In the genomic region with DNA sequence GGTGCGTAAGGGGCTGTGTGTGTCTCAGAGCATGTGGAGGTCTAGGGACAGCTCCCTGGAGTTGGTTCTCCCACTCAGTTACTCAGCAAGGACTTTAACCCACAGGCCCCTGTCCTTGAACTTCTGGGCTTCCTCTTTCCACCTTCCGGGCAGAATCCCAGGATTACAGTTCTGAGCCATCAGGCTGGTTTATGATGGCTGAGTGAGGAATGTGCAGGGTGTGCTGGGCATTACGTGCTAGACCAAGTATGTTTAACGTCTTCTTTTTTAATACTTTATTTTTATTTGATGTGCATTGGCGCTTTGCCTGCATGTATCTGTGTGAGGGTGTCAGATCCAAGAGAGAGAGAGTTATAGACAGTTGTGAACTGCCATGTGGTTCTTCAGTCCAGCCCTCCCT, we compare ENCODE assay signal across 27 mouse cellular contexts. TPM values are rescaled to one million over a fixed set of nuclear protein-coding genes. Genes with fewer than 3 reads are reported as not detected.
DNase-seq lines count a peak whose midpoint lies in the region; ATAC-seq and TF ChIP-seq lines count a peak whose summit lies in the region.
"Had no signal": no experiment of that assay in that cellular context is flagged by ENCODE, and none has a peak within 500 bp of the region (broad histone marks: within the 10 kb centered on the region; RNA-seq: fewer than 3 reads in every experiment).

No protein-coding gene starts in this region.

- H3K27me3 ChIP-seq in stomach, embryonic 16.5 days (ENCODE audit: control insufficient read depth, insufficient read depth, low read length) = no peaks in the 10 kb centered on the region
- no peaks in the 10 kb centered on the region for H3K27me3 ChIP-seq in stomach, postnatal 0 days (ENCODE audit: control insufficient read depth, insufficient read depth, low read length)
- H3K27me3 ChIP-seq: embryonic facial prominence, embryonic 15.5 days; heart, embryonic 15.5 days; hindbrain, embryonic 15.5 days; midbrain, embryonic 13.5 days; neural tube, embryonic 13.5 days had no signal

- H3K9ac ChIP-seq in stomach, embryonic 16.5 days (ENCODE audit: low read length) = no peak overlapping the region
- no peak overlapping the region for H3K9ac ChIP-seq in stomach, postnatal 0 days (ENCODE audit: low read length)
- H3K9ac ChIP-seq: embryonic facial prominence, embryonic 15.5 days; forebrain, postnatal 0 days; heart, embryonic 15.5 days; hindbrain, embryonic 15.5 days; liver, embryonic 14.5 days; midbrain, embryonic 13.5 days; neural tube, embryonic 13.5 days had no signal

- no peaks in the 10 kb centered on the region for H3K9me3 ChIP-seq in stomach, embryonic 16.5 days (replicated peaks; ENCODE audit: control insufficient read depth, low read length)
- H3K9me3 ChIP-seq in stomach, postnatal 0 days (ENCODE audit: control insufficient read depth, low read length) = no peaks in the 10 kb centered on the region
- H3K9me3 ChIP-seq: embryonic facial prominence, embryonic 15.5 days; heart, embryonic 15.5 days; hindbrain, embryonic 15.5 days; midbrain, embryonic 13.5 days; neural tube, embryonic 13.5 days had no signal

- H3K4me1 ChIP-seq in stomach, embryonic 16.5 days (ENCODE audit: control insufficient read depth, insufficient read depth, low read length) = no peaks in the 10 kb centered on the region
- no peaks in the 10 kb centered on the region for H3K4me1 ChIP-seq in stomach, postnatal 0 days (replicated peaks; ENCODE audit: control insufficient read depth, insufficient read depth)
- H3K4me1 ChIP-seq: embryonic facial prominence, embryonic 15.5 days; heart, embryonic 15.5 days had no signal

- no peak for DNase-seq in gastrocnemius, adult 2 months
- no peak for DNase-seq in gastrocnemius, postnatal 36 days
- DNase-seq in stomach, postnatal 0 days (ENCODE audit: low spot score) = no peak
- peak; percentile 70 for DNase-seq in adrenal gland, postnatal 14 days
- DNase-seq in kidney, postnatal 4 days = no peak
- no peak for DNase-seq in kidney, postnatal 10 days
- no peak for DNase-seq in left cerebral cortex, postnatal 36 days (ENCODE audit: low spot score in 2 of 2)
- DNase-seq: cerebellum, adult 2 months; cerebellum, postnatal 36 days; forebrain, postnatal 0 days; gastrocnemius, postnatal 10 days; heart, adult 2 months; heart, postnatal 4 days; kidney, adult 2 months; kidney, postnatal 14 days; right cerebral cortex, postnatal 25 days had no signal

- H3K4me2 ChIP-seq in stomach, embryonic 16.5 days (ENCODE audit: low read depth, low read length) = no peak overlapping the region
- H3K4me2 ChIP-seq in stomach, postnatal 0 days (replicated peaks; ENCODE audit: low read depth) = no peak overlapping the region
- H3K4me2 ChIP-seq: embryonic facial prominence, embryonic 15.5 days; heart, embryonic 15.5 days; hindbrain, embryonic 15.5 days; midbrain, embryonic 13.5 days; neural tube, embryonic 13.5 days had no signal

- no peak overlapping the region for H3K4me3 ChIP-seq in gastrocnemius, adult 2 months
- H3K4me3 ChIP-seq in stomach, embryonic 16.5 days (replicated peaks; ENCODE audit: low read length) = no peak overlapping the region
- no peak overlapping the region for H3K4me3 ChIP-seq in stomach, postnatal 0 days (ENCODE audit: low read depth, low read length)
- H3K4me3 ChIP-seq: embryonic facial prominence, embryonic 15.5 days; heart, adult 2 months; heart, embryonic 15.5 days; hindbrain, embryonic 15.5 days; midbrain, embryonic 13.5 days; neural tube, embryonic 13.5 days had no signal

- intact Hi-C loops in gastrocnemius, adult 2 months (cut with DNase I) = no loop called here
- intact Hi-C loops in gastrocnemius, postnatal 36 days (cut with DNase I) = loop anchor here (5.0 kb wide), 1 partner anchor 41 kb away; no protein-coding TSS in a partner anchor
- intact Hi-C loops in left cerebral cortex, postnatal 36 days (cut with DNase I) = no loop called here

- TF ChIP-seq EP300 in stomach, postnatal 0 days (optimal IDR thresholded peaks at IDR 0.05) = no peak

- WGBS in stomach, embryonic 16.5 days = 67% methylated on average over 5 of the region's 5 CpGs
- WGBS in stomach, postnatal 0 days = 56% methylated on average over 5 of the region's 5 CpGs

- TF ChIP-seq CTCF in gastrocnemius, adult 2 months (IDR thresholded peaks at IDR 0.05) = no peak
- TF ChIP-seq CTCF in stomach, postnatal 0 days (IDR thresholded peaks at IDR 0.05; ENCODE audit: low read depth) = no peak

- H3K36me3 ChIP-seq in stomach, embryonic 16.5 days (ENCODE audit: control insufficient read depth, insufficient read depth, low read length) = no peaks in the 10 kb centered on the region
- H3K36me3 ChIP-seq in stomach, postnatal 0 days (ENCODE audit: control insufficient read depth, insufficient read depth, low read length) = no peaks in the 10 kb centered on the region
- H3K36me3 ChIP-seq: embryonic facial prominence, embryonic 15.5 days; heart, embryonic 15.5 days; hindbrain, embryonic 15.5 days; midbrain, embryonic 13.5 days; neural tube, embryonic 13.5 days had no signal

- peak; percentile 30; the same call in 1 of the 2 replicates for ATAC-seq in stomach, embryonic 16.5 days (ENCODE audit: insufficient read depth, low FRiP score)
- ATAC-seq in stomach, postnatal 0 days (ENCODE audit: low FRiP score, low TSS enrichment) = no peak
- ATAC-seq: forebrain, postnatal 0 days; lung, postnatal 0 days; midbrain, embryonic 13.5 days had no signal

- 0 out of 2 replicates have a peak overlapping the region, but pooled peaks have one; percentile 1 for H3K27ac ChIP-seq in gastrocnemius, adult 2 months
- no peak overlapping the region for H3K27ac ChIP-seq in stomach, embryonic 16.5 days (ENCODE audit: low read length)
- no peak overlapping the region for H3K27ac ChIP-seq in stomach, postnatal 0 days (replicated peaks)
- H3K27ac ChIP-seq: embryonic facial prominence, embryonic 15.5 days; heart, adult 2 months; heart, embryonic 15.5 days; hindbrain, embryonic 15.5 days; liver, embryonic 14.5 days; midbrain, embryonic 13.5 days; neural tube, embryonic 13.5 days had no signal

RNA-seq across cellular contexts. Expression of a gene that starts 38.1 kb away (rescaled TPM):
- 100 to 1,000 TPM; 124 to 133 TPM for total RNA-seq in gastrocnemius, adult 2 months (2021)
- total RNA-seq in gastrocnemius, postnatal 36 days (2021) = 100 to 1,000 TPM; 116 to 129 TPM
- 5.9 and 6.8 TPM in 2 replicates for polyA plus RNA-seq in stomach, embryonic 16.5 days (2015; fragmentation: Nextera tagmentation; extraction: Ambion mirVana)
- polyA plus RNA-seq in stomach, postnatal 0 days (2015; fragmentation: Nextera tagmentation; extraction: Ambion mirVana) = 3.9 TPM in 2 replicates
- 15.3 and 16.0 TPM in 2 replicates for total RNA-seq in adrenal gland, postnatal 14 days (2021)
- total RNA-seq in left cerebral cortex, postnatal 36 days (2021) = 100 to 1,000 TPM; 201 to 207 TPM

RNA-seq across cellular contexts. Expression of a gene that starts 59.2 kb away (rescaled TPM):
- total RNA-seq in gastrocnemius, adult 2 months (2021) = not detected
- total RNA-seq in gastrocnemius, postnatal 36 days (2021) = not detected
- not detected in 2 replicates for polyA plus RNA-seq in stomach, embryonic 16.5 days (2015; fragmentation: Nextera tagmentation; extraction: Ambion mirVana)
- polyA plus RNA-seq in stomach, postnatal 0 days (2015; fragmentation: Nextera tagmentation; extraction: Ambion mirVana) = not detected in 2 replicates
- not detected in 2 replicates for total RNA-seq in adrenal gland, postnatal 14 days (2021)
- not detected for total RNA-seq in left cerebral cortex, postnatal 36 days (2021)
- total RNA-seq: forebrain, postnatal 0 days; gastrocnemius, postnatal 10 days; heart, adult 2 months; heart, postnatal 4 days; left cerebral cortex, adult 18-20 months; megakaryocyte progenitor cell, adult 5-6 weeks had no signal
- polyA plus RNA-seq: cerebellum, adult 2 months; embryonic facial prominence, embryonic 15.5 days; heart, adult 2 months; heart, embryonic 15.5 days; hindbrain, embryonic 15.5 days; kidney, adult 2 months; limb, embryonic 11.5 days; liver, embryonic 14.5 days; lung, postnatal 0 days; midbrain, embryonic 13.5 days; neural tube, embryonic 13.5 days had no signal
